Mouse (Mus musculus) B cell, adult 2 months (primary cell): ENCODE measurements around the gene Ube2g2.
A peak's percentile ranks its signal among the peaks of the same experiment; 100 is the strongest.

Experiments
- DNase-seq, 2 experiments: peaks; one replicate each; pipeline ENCODE4 v3.0.0; 2022

The Ube2g2 gene

GRCm38 (mm10) chr10:77622055-77622988 lies at the start of gene Ube2g2:
TSS of gene Ube2g2 (plus strand) at chr10:77622275.
- peak; percentile 96 to 97 for DNase-seq

- no peak for DNase-seq
Measured at GRCm38 (mm10) chr10:77573162-77573561, 48.9 kb upstream of the Ube2g2 start.

GRCm38 (mm10) chr10:77580027-77580920 lies 41.8 kb upstream of the Ube2g2 start:
- no peak for DNase-seq

DNA sequence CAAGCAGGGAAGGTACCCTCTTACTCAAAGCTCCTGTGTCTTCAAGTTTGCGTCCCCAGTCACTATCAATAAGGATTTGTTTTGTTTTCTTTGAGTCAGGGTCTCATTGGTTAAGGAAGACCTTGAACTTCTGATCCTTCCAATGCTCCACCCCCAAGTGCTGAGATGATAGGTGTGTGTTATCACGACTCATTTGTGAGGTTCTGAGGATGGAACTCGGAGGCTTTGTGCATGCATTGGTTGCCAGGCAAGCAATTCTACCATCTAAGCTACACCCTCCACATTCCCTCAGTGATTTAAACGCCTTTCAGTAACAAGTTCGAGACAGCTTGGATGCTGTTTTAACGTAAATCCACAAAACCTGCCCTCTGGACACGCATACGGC lies 41.1 kb upstream of the Ube2g2 start:
- DNase-seq, result peak in 1 of 2 experiments; percentile 13

DNA sequence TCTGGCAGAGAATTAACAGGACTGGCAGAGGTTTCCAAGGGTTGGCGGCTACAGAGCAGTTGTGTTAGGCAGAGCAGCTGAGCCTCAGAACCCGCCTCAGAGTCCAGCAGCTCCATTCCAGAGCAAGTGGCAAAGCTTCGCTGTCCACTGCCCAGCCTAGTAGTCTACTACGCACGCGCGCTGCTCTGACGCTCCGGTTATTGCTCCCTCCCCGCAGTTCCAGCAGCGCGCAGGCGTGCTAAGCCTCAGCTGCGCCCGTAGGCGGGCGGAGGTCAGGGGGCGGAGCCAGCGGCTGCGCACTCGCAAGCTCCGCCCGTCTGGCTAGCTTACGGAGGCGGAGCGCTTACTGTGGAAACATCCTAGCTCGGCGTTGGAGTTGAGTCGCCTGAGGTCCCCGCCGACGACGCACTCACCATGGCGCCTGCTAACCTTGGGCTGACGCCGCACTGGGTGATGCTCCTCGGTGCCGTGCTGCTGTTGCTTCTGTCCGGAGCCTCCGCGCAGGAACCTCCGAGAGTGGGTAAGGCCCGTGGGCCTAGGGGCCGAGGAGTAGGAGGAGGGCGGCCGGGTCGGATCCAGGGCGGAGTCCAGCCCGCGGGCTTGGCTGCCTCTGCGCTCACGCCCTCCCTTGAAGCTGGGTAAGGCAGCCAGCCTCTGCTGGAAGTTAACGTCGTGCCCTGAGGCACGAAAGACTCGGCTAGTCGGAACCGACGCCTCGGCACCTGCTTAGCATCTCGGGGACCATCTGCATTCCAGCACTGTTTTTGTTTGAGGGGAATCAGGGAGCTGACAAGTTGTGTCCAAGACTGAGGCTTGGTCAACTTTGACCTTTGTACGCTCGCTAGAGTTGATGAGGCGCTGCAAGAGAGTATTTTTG lies 40.4 kb upstream of the Ube2g2 start, which contains the start of gene Pttg1ip:
Gene Pttg1ip, plus strand, starts transcription at position 313 of the 877 bp plus-strand sequence.
- peak; percentile 94 to 95 for DNase-seq

GRCm38 (mm10) chr10:77582285-77582618 lies 39.8 kb upstream of the Ube2g2 start:
- no peak for DNase-seq

- no peak for DNase-seq
Measured at GRCm38 (mm10) chr10:77583795-77584422, 38.2 kb upstream of the Ube2g2 start.

- DNase-seq, result no peak
Measured at GRCm38 (mm10) chr10:77586637-77587036, 35.4 kb upstream of the Ube2g2 start.

DNA sequence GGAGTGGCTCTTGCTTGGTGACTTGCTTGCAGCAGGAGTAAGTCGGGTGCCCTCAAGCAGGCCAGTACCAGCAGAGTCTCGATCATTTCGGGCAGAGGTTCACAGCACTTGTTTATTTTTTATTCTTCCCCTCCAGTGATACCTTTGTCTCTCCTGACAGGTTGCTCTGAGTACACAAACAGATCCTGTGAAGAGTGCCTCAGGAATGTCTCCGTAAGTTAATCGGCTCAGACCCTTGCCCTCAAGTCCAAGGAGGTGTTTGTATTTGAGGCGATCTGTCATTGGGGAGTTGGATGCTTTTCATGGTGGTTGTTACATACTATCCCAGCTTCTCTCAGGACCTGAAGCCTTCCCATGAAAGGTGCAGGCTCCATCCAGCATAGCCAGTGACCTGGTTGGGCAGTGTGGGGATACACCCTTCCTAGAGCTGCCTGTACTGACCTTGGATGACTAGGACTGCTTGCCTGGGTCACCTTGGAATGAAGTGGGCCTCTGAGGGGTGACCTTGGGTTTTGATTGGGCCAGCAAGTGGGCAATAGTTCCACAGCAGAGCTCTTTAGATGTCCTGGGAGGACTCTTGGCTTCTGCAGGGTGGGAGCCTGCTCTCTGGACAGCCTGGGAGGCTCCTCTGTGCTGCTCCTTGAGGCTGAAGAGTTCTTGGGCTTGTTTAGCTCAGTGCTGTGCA lies 34.8 kb upstream of the Ube2g2 start:
- DNase-seq, result no peak

GRCm38 (mm10) chr10:77588036-77588435 lies 34.0 kb upstream of the Ube2g2 start:
- no peak for DNase-seq

DNA sequence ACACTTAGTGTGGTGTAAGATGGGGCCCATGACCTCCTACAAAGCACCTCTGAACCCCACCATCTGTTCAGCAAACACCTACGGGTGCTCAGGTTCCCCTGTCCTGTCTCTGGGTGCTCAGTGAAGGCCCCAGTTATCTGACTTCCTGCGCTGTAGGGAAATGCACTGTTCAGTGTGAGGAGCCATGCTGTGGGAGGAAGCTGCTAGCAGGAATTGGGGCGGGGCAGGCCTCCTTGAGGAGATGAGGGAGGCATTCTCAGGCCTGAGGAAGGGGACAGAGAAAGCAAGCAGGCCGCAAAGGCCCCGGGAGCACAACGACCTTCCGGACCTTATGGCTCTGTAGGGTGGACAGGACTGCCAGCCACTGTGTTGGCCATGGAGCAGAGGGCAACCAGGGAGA lies 33.0 kb upstream of the Ube2g2 start:
- DNase-seq, result no peak

GRCm38 (mm10) chr10:77589749-77590148 lies 32.3 kb upstream of the Ube2g2 start:
- DNase-seq, result no peak

DNA sequence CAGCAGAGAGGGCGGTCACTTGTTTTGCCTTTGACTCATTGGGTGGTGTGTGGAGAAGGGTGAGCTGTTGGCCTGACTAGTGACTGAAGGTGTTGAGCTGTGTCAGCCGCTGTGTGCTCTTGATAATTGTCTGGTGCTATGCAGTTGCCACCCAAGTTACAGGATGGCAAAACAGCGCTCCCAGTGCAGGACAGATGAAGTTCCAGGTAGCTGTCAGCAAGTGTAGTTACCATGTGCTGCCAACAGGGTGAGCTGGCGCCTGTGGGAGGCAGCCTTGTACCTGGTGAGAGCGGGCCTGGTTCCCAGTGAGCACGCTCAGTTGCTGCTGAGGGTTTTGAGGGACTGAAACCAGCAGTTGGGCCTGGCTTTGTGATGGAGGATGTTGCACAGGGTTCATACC lies 31.3 kb upstream of the Ube2g2 start:
- peak; percentile 71 to 74 for DNase-seq

DNA sequence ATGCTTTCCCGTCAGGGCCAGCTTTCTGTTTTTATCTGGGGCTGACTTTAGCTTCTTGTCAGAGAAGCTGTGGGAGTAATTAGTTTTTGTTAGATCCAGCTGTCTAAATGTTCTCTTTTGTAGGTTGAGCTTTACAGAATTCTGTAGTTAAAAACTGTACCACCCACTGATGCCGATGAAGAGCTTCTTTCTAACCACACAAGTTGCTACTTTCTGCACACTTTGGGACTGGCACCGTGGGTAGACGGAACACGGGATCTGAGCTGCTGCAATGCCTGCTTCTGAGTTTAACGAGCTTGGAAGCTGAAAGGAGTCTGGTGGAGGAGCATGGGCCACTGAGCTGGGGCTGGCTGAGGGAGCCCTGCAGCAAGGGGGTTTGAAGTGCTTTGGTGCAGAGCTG lies 30.5 kb upstream of the Ube2g2 start:
- no peak for DNase-seq

GRCm38 (mm10) chr10:77596060-77596459 lies 26.0 kb upstream of the Ube2g2 start:
- no peak for DNase-seq

DNA sequence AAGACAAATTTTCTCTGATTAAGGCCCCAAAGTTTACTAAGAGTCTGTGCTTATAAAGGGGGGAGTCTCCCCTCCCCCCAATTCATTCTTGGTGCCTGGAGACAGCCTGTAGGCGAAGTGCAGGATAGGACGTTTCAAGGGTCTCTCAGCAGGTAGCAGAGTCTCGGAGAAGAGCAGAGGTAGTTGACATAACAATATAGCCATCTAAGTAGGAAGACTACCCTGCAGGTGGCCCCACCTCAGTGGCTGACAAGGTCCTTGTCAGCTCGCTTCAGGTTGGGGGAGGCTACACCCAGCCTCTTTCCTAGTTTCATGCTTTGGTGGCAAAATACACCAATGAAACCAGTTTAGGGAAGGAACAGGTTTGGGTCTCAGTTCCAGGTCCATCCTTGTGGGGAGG lies 19.1 kb upstream of the Ube2g2 start:
- DNase-seq, result no peak

DNA sequence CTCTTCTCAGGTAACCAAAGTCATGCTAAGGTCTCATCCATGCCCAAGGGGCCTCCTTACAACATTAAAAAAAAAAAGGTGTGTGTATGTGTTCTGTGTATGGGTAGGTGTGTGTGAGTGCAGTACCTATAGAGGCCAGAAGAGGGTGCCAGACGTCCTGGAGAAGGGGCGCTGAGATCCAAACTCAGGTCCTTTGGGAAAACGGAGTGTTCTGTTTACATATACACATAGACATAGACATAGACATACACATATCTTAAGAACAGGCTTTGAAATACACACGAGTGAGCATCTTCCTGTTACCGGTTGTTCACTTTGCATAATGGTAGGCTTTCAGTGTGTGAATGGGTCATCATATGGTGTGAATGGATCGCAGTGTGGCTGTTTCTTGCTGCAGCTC lies 18.0 kb upstream of the Ube2g2 start:
- DNase-seq, result peak; percentile 39 to 42

DNA sequence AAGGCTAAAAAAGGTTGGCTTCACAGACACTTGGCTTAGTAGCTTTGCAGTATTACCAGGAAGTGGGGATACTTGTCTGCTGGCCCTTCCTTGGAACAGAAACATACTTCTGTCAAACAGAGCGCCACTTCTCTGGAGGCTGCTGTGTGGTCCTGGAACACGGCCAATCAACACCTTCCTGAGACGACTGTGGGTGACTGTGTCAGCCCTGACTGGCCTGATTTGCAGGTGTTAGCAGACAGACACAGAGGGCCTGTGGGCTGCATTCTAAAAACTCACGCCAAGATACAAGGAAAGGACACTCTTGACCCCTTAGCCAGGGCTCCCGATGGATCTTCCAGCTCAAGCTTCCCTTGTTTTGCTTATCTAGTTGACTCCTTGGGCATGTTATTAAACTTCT lies 17.1 kb upstream of the Ube2g2 start:
- DNase-seq, result no peak

GRCm38 (mm10) chr10:77605368-77605767 lies 16.7 kb upstream of the Ube2g2 start:
- DNase-seq, result peak in 1 of 2 experiments; percentile 58

DNA sequence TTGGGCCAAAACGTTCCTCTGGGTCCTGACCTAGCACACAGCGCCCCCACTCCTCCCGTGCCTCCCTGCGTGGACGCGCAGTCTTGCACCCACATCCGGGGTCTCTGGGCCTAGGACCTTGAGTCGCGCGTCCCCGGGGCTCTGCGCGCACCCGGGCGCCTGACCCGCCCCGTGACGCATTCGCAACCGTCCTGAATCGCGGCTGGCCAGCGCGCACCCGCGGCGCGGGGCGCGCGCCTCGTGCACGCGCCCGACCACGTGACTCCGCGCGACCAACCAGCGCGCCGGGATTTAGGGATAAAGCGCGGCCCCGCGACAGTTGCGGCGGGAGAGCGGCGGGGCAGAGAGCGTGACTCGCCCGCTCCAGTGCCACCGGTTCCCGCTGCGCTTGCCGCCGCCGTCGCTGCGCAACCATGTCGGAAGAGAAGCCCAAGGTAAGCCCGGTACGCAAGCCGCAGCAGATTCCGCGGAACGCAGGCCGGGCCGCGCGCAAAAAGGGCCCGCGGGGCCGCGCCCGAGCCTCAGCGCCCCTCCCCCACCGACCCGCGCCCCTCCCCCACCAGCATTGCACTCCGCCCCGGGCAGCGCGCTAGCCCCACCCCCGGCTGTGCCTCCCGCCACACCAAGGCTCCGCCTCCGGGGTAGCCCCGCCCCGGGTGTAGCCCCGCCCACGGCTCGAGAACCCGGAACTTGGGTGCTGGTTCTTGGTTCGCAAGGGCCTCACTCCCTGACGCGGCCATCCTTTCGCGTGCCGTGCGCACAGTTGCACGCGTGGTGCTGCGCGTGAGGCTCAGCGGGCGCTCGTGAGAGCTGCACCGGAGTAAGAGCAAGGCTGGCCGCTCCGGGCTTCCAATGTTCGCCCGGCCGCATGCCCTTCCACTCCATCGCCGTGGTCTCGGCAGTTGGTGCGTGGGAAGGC lies 15.9 kb upstream of the Ube2g2 start, which contains the start of the genes Sumo3 and Gm49325:
Gene Sumo3, plus strand, starts transcription at position 190 of the 919 bp plus-strand sequence.
Gene Gm49325, plus strand, starts transcription at position 290 of the 919 bp plus-strand sequence.
- DNase-seq, result peak; percentile 100
